Mouse (Mus musculus) midbrain, postnatal 0 days (tissue): ENCODE measurements around the gene Caly. TPM values are rescaled to one million over a fixed set of nuclear protein-coding genes. Genes with fewer than 3 reads are reported as not detected.

Experiments used
- ATAC-seq: fragments of 200-750 bp; cut with Nextera tagmentation; 2 replicates; pipeline ENCODE4 v1.8.0; 2017; ENCODE audit warnings: moderate number of reproducible peaks, mild to moderate bottlenecking, moderate TSS enrichment, moderate library complexity; ENCODE audit not compliant: low FRiP score
- DNase-seq: peaks from one replicate; pipeline ENCODE4 v3.0.0-alpha.2; 2015; ENCODE audit warnings: low spot score
- H3K27ac ChIP-seq: fragments of 300-500 bp; sonication (generic); 2 replicates; pipeline ENCODE4 v1.5.1; 2014; ENCODE audit warnings: low read depth, mild to moderate bottlenecking, low read length, mixed read lengths
- H3K27me3 ChIP-seq: fragments of 300-500 bp; sonication (generic); 2 replicates; pipeline ENCODE4 v1.6.1; 2014; ENCODE audit warnings: low read length, control low read depth, mixed read lengths; ENCODE audit not compliant: insufficient read depth
- H3K36me3 ChIP-seq: fragments of 300-500 bp; sonication (generic); 2 replicates; pipeline ENCODE4 v1.6.1; 2014; ENCODE audit warnings: low read length, control low read depth, mixed read lengths; ENCODE audit not compliant: insufficient read depth
- H3K4me1 ChIP-seq: fragments of 300-500 bp; sonication (generic); 2 replicates; pipeline ENCODE4 v1.6.1; 2014; ENCODE audit warnings: mild to moderate bottlenecking, control low read depth, antibody characterized with exemption, low read length, mixed read lengths; ENCODE audit not compliant: insufficient read depth
- H3K4me2 ChIP-seq: fragments of 300-500 bp; sonication (generic); 2 replicates; pipeline ENCODE4 v1.6.1; 2014; ENCODE audit warnings: low read depth, mild to moderate bottlenecking, low read length, mixed read lengths; ENCODE audit not compliant: poor library complexity, severe bottlenecking
- H3K4me3 ChIP-seq: fragments of 300-500 bp; sonication (generic); 2 replicates; pipeline ENCODE4 v1.5.1; 2014; ENCODE audit warnings: low read depth, mild to moderate bottlenecking, low read length, moderate library complexity
- H3K9ac ChIP-seq: fragments of 300-500 bp; sonication (generic); replicated peaks from 2 replicates; pipeline ENCODE4 v1.6.1; 2014; ENCODE audit warnings: mild to moderate bottlenecking, low read length, moderate library complexity, mixed read lengths; ENCODE audit not compliant: poor library complexity, severe bottlenecking
- H3K9me3 ChIP-seq: fragments of 300-500 bp; sonication (generic); 2 replicates; pipeline ENCODE4 v1.6.1; 2016; ENCODE audit warnings: low read length, control low read depth
- CTCF ChIP-seq: IDR thresholded peaks from 2 replicates; pipeline ENCODE4 v1.5.1; 2016; ENCODE audit warnings: antibody characterized with exemption, mild to moderate bottlenecking
- WGBS: fragments of 180-500 bp; shearing (Covaris S2); extraction: QIAGEN DNeasy Blood & Tissue Kit; methylation state at CpG from one replicate; pipeline ENCODE4 v1.1.7; 2014; 5-methylcytosine and 5-hydroxymethylcytosine counted together
- polyA plus RNA-seq: library from polyadenylated mRNA; unstranded; fragments of >200 nt; fragmentation: Nextera tagmentation; extraction: Ambion mirVana; gene quantifications from 2 replicates; pipeline ENCODE4 v1.2.1, GENCODE M21; 2015
- total RNA-seq: library from RNA; depleted of rRNA; stranded (reverse); fragments of >200 nt; gene quantifications from 2 replicates; pipeline ENCODE4 v1.2.3, GENCODE M21; 2014

The Caly gene
- total and polyA plus RNA-seq, 2 experiments from 2014 or later = 435 to 595 TPM

- TF ChIP-seq CTCF = peak; percentile 50
- H3K4me2 ChIP-seq = peak overlapping the region; percentile 85
- ATAC-seq (peak; percentile 66), DNase-seq (peak; percentile 78)
- H3K9ac ChIP-seq = peak overlapping the region; percentile 76
- H3K4me1 ChIP-seq = peaks cover 6% of the 10 kb centered on the region
- peaks cover 25% of the 10 kb centered on the region for H3K27me3 ChIP-seq
- H3K27ac ChIP-seq = peak overlapping the region; percentile 57
- no peaks in the 10 kb centered on the region for H3K9me3 ChIP-seq
- no peaks in the 10 kb centered on the region for H3K36me3 ChIP-seq
- WGBS = 3% methylated on average over 52 of the region's 53 CpGs
- peak overlapping the region; percentile 49 for H3K4me3 ChIP-seq
Observed at GRCm38 (mm10) chr7:140057413-140058407, 24.6 kb downstream of the Caly start.

GRCm38 (mm10) chr7:140054124-140054523 lies 28.2 kb downstream of the Caly start:
- WGBS = 85% methylated on average over 4 of the region's 4 CpGs
- Histone ChIP-seq H3K4me2 (no peak overlapping the region), H3K27me3 (peaks cover 50% of the 10 kb centered on the region), H3K4me3 (no peak overlapping the region), H3K9ac (no peak overlapping the region), H3K4me1 (peaks cover 6% of the 10 kb centered on the region), H3K27ac (no peak overlapping the region), H3K36me3 (no peaks in the 10 kb centered on the region), H3K9me3 (no peaks in the 10 kb centered on the region)
- no peak for DNase-seq
- ATAC-seq = no peak
- no peak for TF ChIP-seq CTCF

GRCm38 (mm10) chr7:140049115-140049689 lies 33.1 kb downstream of the Caly start:
- 0 out of 2 replicates have a peak, but pooled peaks have one; percentile 3 for TF ChIP-seq CTCF
- Histone ChIP-seq H3K36me3 (no peaks in the 10 kb centered on the region), H3K4me3 (peak overlapping the region; percentile 31), H3K9me3 (no peaks in the 10 kb centered on the region), H3K4me1 (peaks cover 4% of the 10 kb centered on the region; the same call in 1 of the 2 replicates), H3K9ac (no peak overlapping the region), H3K4me2 (peak overlapping the region; percentile 47), H3K27ac (no peak overlapping the region), H3K27me3 (peaks cover 91% of the 10 kb centered on the region)
- DNase-seq (peak; percentile 54), ATAC-seq (peak; percentile 27; the same call in 1 of the 2 replicates)
- WGBS = 1% methylated on average over 32 of the region's 34 CpGs

GRCm38 (mm10) chr7:140048361-140049114 lies 33.8 kb downstream of the Caly start, which contains the start of gene Msx3:
TSS of gene Msx3 (minus strand) at chr7:140049089.
- Histone ChIP-seq H3K9me3 (no peaks in the 10 kb centered on the region), H3K27ac (no peak within 1 kb of the TSS), H3K36me3 (no peaks in the 10 kb centered on the region), H3K27me3 (peaks cover 93% of the 10 kb centered on the region), H3K4me2 (peak within 1 kb of the TSS; percentile 47), H3K4me1 (peaks cover 4% of the 10 kb centered on the region; the same call in 1 of the 2 replicates), H3K9ac (no peak within 1 kb of the TSS), H3K4me3 (peak within 1 kb of the TSS; percentile 31)
- under 1% methylated on average over 56 of the region's 56 CpGs for WGBS
- no peak for TF ChIP-seq CTCF
- ATAC-seq (peak; percentile 44), DNase-seq (no peak)

- TF ChIP-seq CTCF = no peak
- WGBS = under 1% methylated on average over 33 of the region's 33 CpGs
- peak overlapping the region; percentile 31 for H3K4me3 ChIP-seq
- no peaks in the 10 kb centered on the region for H3K9me3 ChIP-seq
- no peaks in the 10 kb centered on the region for H3K36me3 ChIP-seq
- peak overlapping the region; percentile 47 for H3K4me2 ChIP-seq
- H3K27me3 ChIP-seq = peaks cover 91% of the 10 kb centered on the region
- DNase-seq = peak; percentile 37
- H3K4me1 ChIP-seq = peaks cover 4% of the 10 kb centered on the region; the same call in 1 of the 2 replicates
- no peak overlapping the region for H3K9ac ChIP-seq
- no peak overlapping the region for H3K27ac ChIP-seq
- peak; percentile 23; the same call in 1 of the 2 replicates for ATAC-seq
Observed at GRCm38 (mm10) chr7:140047811-140048311, 34.5 kb downstream of the Caly start.
